Mouse (Mus musculus) liver, postnatal 0 days (tissue): ENCODE data around the gene Clpp.

ENCODE experiments used
- CTCF ChIP-seq: sonication (generic); IDR thresholded peaks from 2 replicates; pipeline ENCODE4 v1.5.1; 2016; ENCODE audit warnings: antibody characterized with exemption, low read depth
- EP300 ChIP-seq: IDR thresholded peaks from 2 replicates; pipeline ENCODE4 v1.6.1; 2016; ENCODE audit warnings: antibody characterized with exemption, low read depth, mild to moderate bottlenecking

DNA sequence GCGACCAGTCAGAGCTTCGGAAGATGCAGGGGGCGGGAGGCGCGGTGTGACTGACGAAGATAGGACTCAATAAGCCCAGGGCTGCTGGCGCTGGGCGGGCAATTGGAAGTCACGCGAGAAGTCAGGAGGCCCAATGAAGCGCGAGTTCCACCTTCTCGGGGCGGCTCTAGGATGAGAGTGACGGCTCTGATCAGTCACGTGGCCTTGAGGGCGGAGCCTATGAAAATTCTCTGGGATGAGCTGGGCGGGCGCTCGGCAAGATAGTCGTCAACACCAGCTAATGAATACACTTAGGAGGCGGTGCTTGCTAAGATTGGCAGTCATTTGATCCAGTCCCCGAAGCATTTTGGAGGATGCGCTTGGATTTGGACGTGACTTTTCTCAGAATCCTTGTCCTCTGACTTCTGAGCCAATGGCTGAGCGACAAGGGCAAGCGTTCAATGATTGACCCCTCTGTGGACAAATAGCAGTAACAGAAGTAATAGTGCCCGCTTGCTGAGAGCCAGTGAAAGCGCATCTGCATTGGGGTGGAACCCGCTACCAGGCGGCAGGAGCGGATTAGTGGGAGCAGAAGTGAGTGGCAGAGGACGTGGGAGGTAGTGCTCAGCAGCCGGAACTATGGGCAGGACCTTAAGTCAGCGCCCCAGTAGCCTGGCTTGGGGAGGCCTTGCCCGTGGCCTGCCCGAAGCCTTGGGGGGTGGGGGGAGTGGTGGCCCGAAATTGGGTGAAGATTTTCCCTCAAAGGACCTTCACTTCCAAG, 41.7 kb downstream of the Clpp start:
- TF ChIP-seq CTCF: 0 out of 2 replicates have a peak, but pooled peaks have one; percentile 13
- 0 out of 2 replicates have a peak, but pooled peaks have one; percentile 32 for TF ChIP-seq EP300
